20 mouse cellular contexts compared by ENCODE assay signal in genomic region chr12:104580796-104581195, GRCm38 (mm10).
DNase-seq lines count a peak whose midpoint lies in the region; ATAC-seq lines count a peak whose summit lies in the region.
"Had no signal": no experiment of that assay in that cellular context is flagged by ENCODE, and none has a peak within 500 bp of the region (broad histone marks: within the 10 kb centered on the region; RNA-seq: fewer than 3 reads in every experiment).

No protein-coding gene starts in this region.

- no peak overlapping the region for H3K9ac ChIP-seq in liver, embryonic 12.5 days
- H3K9ac ChIP-seq: embryonic facial prominence, embryonic 15.5 days; heart, embryonic 12.5 days; hindbrain, embryonic 14.5 days had no signal

- H3K4me2 ChIP-seq in liver, embryonic 12.5 days = no peak overlapping the region
- H3K4me2 ChIP-seq: embryonic facial prominence, embryonic 15.5 days; heart, embryonic 12.5 days; hindbrain, embryonic 14.5 days had no signal

- H3K36me3 ChIP-seq in liver, embryonic 12.5 days = no peaks in the 10 kb centered on the region
- H3K36me3 ChIP-seq: embryonic facial prominence, embryonic 15.5 days; forebrain, embryonic 10.5 days; heart, embryonic 12.5 days; hindbrain, embryonic 10.5 days had no signal

- H3K4me1 ChIP-seq in liver, embryonic 12.5 days = no peaks in the 10 kb centered on the region

- 71% methylated on average over 7 of the region's 7 CpGs for WGBS in liver, embryonic 12.5 days (ENCODE audit: insufficient replicate concordance)

- H3K4me3 ChIP-seq in liver, embryonic 12.5 days = no peak overlapping the region
- H3K4me3 ChIP-seq: embryonic facial prominence, embryonic 15.5 days; erythroblast, embryonic 14.5 days; forebrain, embryonic 10.5 days; heart, embryonic 12.5 days; hindbrain, embryonic 10.5 days had no signal

- H3K27me3 ChIP-seq in liver, embryonic 12.5 days (replicated peaks) = peaks cover 21% of the 10 kb centered on the region

- ATAC-seq in liver, embryonic 12.5 days = no peak
- ATAC-seq: activated CD4-positive, CD25-positive, alpha-beta regulatory T cell, adult 4 months; forebrain, embryonic 14.5 days; Patski had no signal

- no peak overlapping the region for H3K27ac ChIP-seq in liver, embryonic 12.5 days
- H3K27ac ChIP-seq: embryonic facial prominence, embryonic 15.5 days; forebrain, embryonic 10.5 days; hindbrain, embryonic 10.5 days; hindbrain, embryonic 14.5 days had no signal

- H3K9me3 ChIP-seq in liver, embryonic 12.5 days (replicated peaks) = no peaks in the 10 kb centered on the region
- H3K9me3 ChIP-seq: embryonic facial prominence, embryonic 15.5 days; forebrain, embryonic 10.5 days; heart, embryonic 12.5 days; hindbrain, embryonic 10.5 days had no signal

- DNase-seq in cerebellum, postnatal 14 days = peak; percentile 27 to 45
- no peak for DNase-seq in cerebellum, adult 11 months
- DNase-seq in layer of hippocampus, adult 9-11 months = peak; percentile 24
- no peak for DNase-seq in layer of hippocampus, adult 11-12 months (ENCODE audit: low spot score)
- DNase-seq in Muller cell, postnatal 12 days (ENCODE audit: inconsistent ontology term) = peak; percentile 57
- peak; percentile 26 for DNase-seq in telencephalon, adult 2 months (ENCODE audit: low read depth, low spot score)
- DNase-seq: adrenal gland, postnatal 14 days; cerebellum, adult 2 months; cerebellum, postnatal 25 days; gastrocnemius, postnatal 25 days had no signal

Comparison
In these comparisons a context has a peak if more than half of its experiments do, and no peak if none do; other contexts are left out.
1. DNase-seq: peak in cerebellum, postnatal 14 days (2 of 2), layer of hippocampus, adult 9-11 months (single experiment), Muller cell, postnatal 12 days (single experiment) and telencephalon, adult 2 months (single experiment); none in cerebellum, adult 11 months (single experiment) and layer of hippocampus, adult 11-12 months (single experiment).